Mouse (Mus musculus) intestine, postnatal 0 days (tissue): ENCODE results near the gene Adcy2. TPM values are rescaled to one million over a fixed set of nuclear protein-coding genes. Genes with fewer than 3 reads are reported as not detected.

Experiments
- ATAC-seq: fragments of 200-750 bp; cut with Nextera tagmentation; 2 replicates; pipeline ENCODE4 v1.8.0; 2017; ENCODE audit warnings: mild to moderate bottlenecking, moderate TSS enrichment, moderate library complexity
- H3K27ac ChIP-seq: fragments of 300-500 bp; sonication (generic); 2 replicates; pipeline ENCODE4 v1.5.1; 2014; ENCODE audit warnings: mild to moderate bottlenecking, low read depth, low read length, moderate library complexity
- H3K27me3 ChIP-seq: fragments of 300-500 bp; sonication (generic); replicated peaks from 2 replicates; pipeline ENCODE4 v1.6.1; 2014; ENCODE audit warnings: low read length, mixed read lengths; ENCODE audit not compliant: control insufficient read depth, insufficient read depth
- H3K36me3 ChIP-seq: fragments of 300-500 bp; sonication (generic); 2 replicates; pipeline ENCODE4 v1.6.1; 2014; ENCODE audit warnings: mild to moderate bottlenecking, moderate library complexity; ENCODE audit not compliant: control insufficient read depth, insufficient read depth
- H3K4me1 ChIP-seq: fragments of 300-500 bp; sonication (generic); replicated peaks from 2 replicates; pipeline ENCODE4 v1.6.1; 2014; ENCODE audit warnings: antibody characterized with exemption, low read length, mixed read lengths; ENCODE audit not compliant: control insufficient read depth, insufficient read depth
- H3K4me2 ChIP-seq: fragments of 300-500 bp; sonication (generic); replicated peaks from 2 replicates; pipeline ENCODE4 v1.6.1; 2014; ENCODE audit warnings: low read depth, mild to moderate bottlenecking, moderate library complexity
- H3K4me3 ChIP-seq: fragments of 300-500 bp; sonication (generic); 2 replicates; pipeline ENCODE4 v1.5.1; 2014; ENCODE audit warnings: low read depth, low read length
- H3K9ac ChIP-seq: fragments of 300-500 bp; sonication (generic); 2 replicates; pipeline ENCODE4 v1.6.1; 2014; ENCODE audit warnings: mild to moderate bottlenecking, low read depth, low read length
- H3K9me3 ChIP-seq: fragments of 300-500 bp; sonication (generic); 2 replicates; pipeline ENCODE4 v1.6.1; 2016; ENCODE audit warnings: mixed run types; ENCODE audit not compliant: control insufficient read depth
- CTCF ChIP-seq: sonication (generic); IDR thresholded peaks from 2 replicates; pipeline ENCODE4 v1.5.1; 2016; ENCODE audit warnings: low read depth, mild to moderate bottlenecking, control low read depth, antibody characterized with exemption, moderate library complexity
- WGBS: fragments of 180-500 bp; shearing (Covaris S2); extraction: QIAGEN DNeasy Blood & Tissue Kit; methylation state at CpG from one replicate; pipeline ENCODE4 v1.1.7; 2014; 5-methylcytosine and 5-hydroxymethylcytosine counted together
- polyA plus RNA-seq: library from polyadenylated mRNA; unstranded; fragments of >200 nt; fragmentation: Nextera tagmentation; extraction: Ambion mirVana; gene quantifications from 2 replicates; pipeline ENCODE4 v1.2.1, GENCODE M21; 2015

Gene Adcy2
- polyA plus RNA-seq, 1 experiment from 2014 or later, result 1.2 TPM

DNA sequence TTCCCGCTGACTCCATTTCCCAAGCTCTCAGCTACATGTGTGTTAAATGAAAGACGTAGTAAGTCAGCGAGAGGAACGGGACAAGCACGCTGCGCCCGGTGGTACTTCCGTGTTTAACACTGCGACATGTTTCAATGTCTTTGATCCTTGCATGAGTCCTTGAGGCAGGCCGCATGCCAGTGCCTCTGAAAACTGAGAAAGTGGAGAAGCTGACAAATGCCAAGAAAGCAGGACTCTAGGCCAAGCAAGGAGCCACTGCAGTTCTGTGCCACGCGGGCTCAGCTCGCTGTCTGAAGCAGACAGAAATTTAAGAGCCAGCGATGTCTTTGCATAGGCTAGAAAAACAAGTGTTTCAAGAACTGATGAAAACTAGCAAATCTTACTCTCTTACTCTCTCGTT, 15.3 kb downstream of the Adcy2 start:
- no peaks in the 10 kb centered on the region for H3K27me3 ChIP-seq
- no peaks in the 10 kb centered on the region for H3K36me3 ChIP-seq
- no peak overlapping the region for H3K9ac ChIP-seq
- no peaks in the 10 kb centered on the region; the same call in 1 of the 2 replicates for H3K4me1 ChIP-seq
- H3K27ac ChIP-seq, result no peak overlapping the region
- no peak for ATAC-seq
- H3K9me3 ChIP-seq, result no peaks in the 10 kb centered on the region
- WGBS, result 87% methylated on average over 15 of the region's 15 CpGs
- TF ChIP-seq CTCF, result no peak
- H3K4me3 ChIP-seq, result no peak overlapping the region
- H3K4me2 ChIP-seq, result no peak overlapping the region

- Histone ChIP-seq H3K4me1 (no peaks in the 10 kb centered on the region; the same call in 1 of the 2 replicates), H3K4me3 (no peak overlapping the region), H3K27me3 (no peaks in the 10 kb centered on the region), H3K36me3 (no peaks in the 10 kb centered on the region), H3K27ac (no peak overlapping the region), H3K9ac (no peak overlapping the region), H3K4me2 (no peak overlapping the region), H3K9me3 (no peaks in the 10 kb centered on the region)
- TF ChIP-seq CTCF, result no peak
- WGBS, result 86% methylated on average over 2 of the region's 2 CpGs
- ATAC-seq, result no peak
These were observed 18.3 kb downstream of the Adcy2 start for GRCm38 (mm10) chr13:68981048-68981447.

GRCm38 (mm10) chr13:68973143-68973542, 26.2 kb downstream of the Adcy2 start:
- Histone ChIP-seq H3K27me3 (no peaks in the 10 kb centered on the region), H3K4me2 (no peak overlapping the region), H3K9me3 (no peaks in the 10 kb centered on the region), H3K36me3 (no peaks in the 10 kb centered on the region), H3K4me3 (no peak overlapping the region), H3K4me1 (no peaks in the 10 kb centered on the region), H3K27ac (no peak overlapping the region), H3K9ac (no peak overlapping the region)
- WGBS, result 41% methylated on average over 3 of the region's 3 CpGs
- no peak for ATAC-seq
- no peak for TF ChIP-seq CTCF

DNA sequence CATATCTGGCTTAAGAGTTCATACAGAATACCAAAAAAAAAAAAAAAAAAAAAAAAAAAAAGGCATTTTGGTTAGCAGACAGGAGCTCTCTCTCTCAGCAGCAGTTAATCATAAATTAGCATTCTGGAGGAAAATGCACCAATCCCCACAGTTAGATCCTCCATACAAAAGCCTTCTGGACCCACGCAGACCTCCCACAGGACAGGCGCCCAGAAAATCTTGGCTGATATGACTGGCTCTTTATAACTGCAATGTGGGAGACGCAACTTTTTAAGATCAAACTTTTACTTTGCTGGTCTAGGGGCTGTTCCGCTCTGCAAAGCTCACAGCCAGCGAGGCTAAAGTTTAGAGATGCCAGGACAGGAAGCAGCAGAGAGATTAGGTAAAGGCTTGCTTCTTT, 37.8 kb downstream of the Adcy2 start:
- Histone ChIP-seq H3K4me1 (no peaks in the 10 kb centered on the region), H3K9ac (no peak overlapping the region), H3K27ac (no peak overlapping the region), H3K4me2 (no peak overlapping the region), H3K36me3 (no peaks in the 10 kb centered on the region), H3K27me3 (no peaks in the 10 kb centered on the region), H3K9me3 (no peaks in the 10 kb centered on the region), H3K4me3 (no peak overlapping the region)
- WGBS, result 78% methylated on average over 5 of the region's 5 CpGs
- no peak for TF ChIP-seq CTCF
- no peak for ATAC-seq

DNA sequence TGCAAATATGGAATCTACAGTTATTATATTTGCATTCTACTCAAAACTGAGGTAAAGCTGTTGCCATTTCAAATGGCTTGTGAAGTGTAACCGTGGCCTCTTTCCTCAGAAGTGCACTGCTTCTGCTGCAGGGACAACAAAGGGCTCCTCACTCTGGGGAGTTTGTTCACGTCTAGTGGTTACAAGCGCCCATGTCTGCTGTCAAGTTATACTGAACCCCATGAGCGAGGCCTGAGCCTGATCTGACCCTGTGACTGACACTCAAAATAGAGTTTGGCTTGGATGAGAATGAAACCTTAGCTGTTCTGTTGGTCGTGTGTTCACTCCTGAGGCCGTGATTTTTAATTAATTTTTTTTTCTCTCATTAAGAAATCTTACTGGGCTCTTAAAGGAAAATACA, 38.8 kb downstream of the Adcy2 start:
- TF ChIP-seq CTCF, result no peak
- H3K9me3 ChIP-seq, result no peaks in the 10 kb centered on the region
- H3K4me2 ChIP-seq, result no peak overlapping the region
- no peak overlapping the region for H3K9ac ChIP-seq
- no peaks in the 10 kb centered on the region for H3K36me3 ChIP-seq
- H3K4me3 ChIP-seq, result no peak overlapping the region
- WGBS, result 85% methylated on average over 6 of the region's 6 CpGs
- no peaks in the 10 kb centered on the region for H3K4me1 ChIP-seq
- no peak for ATAC-seq
- H3K27ac ChIP-seq, result no peak overlapping the region
- H3K27me3 ChIP-seq, result no peaks in the 10 kb centered on the region

DNA sequence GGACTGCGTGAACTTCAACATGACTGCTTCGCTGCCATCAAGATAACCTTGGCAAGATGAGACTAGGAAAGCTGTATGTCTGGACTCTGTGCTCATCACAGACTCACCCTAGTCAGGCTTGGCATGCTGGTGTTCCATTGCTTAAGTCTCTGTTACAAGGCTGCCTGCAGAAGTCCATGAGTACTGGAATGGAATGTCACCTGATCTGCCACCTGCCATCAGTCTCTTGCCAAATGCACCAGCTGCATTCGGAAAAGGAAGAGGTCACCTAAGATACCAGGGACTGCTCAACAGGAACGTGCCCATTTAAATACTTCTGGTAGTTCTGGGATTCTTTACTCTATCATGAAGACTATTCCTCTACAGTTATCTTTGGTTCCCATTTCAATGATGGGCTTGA, 39.9 kb downstream of the Adcy2 start:
- ATAC-seq, result no peak
- no peaks in the 10 kb centered on the region for H3K27me3 ChIP-seq
- WGBS, result 87% methylated on average over 4 of the region's 4 CpGs
- H3K36me3 ChIP-seq, result no peaks in the 10 kb centered on the region
- no peak for TF ChIP-seq CTCF
- H3K27ac ChIP-seq, result no peak overlapping the region
- H3K9ac ChIP-seq, result no peak overlapping the region
- no peak overlapping the region for H3K4me3 ChIP-seq
- no peak overlapping the region for H3K4me2 ChIP-seq
- no peaks in the 10 kb centered on the region for H3K9me3 ChIP-seq
- no peaks in the 10 kb centered on the region for H3K4me1 ChIP-seq

DNA sequence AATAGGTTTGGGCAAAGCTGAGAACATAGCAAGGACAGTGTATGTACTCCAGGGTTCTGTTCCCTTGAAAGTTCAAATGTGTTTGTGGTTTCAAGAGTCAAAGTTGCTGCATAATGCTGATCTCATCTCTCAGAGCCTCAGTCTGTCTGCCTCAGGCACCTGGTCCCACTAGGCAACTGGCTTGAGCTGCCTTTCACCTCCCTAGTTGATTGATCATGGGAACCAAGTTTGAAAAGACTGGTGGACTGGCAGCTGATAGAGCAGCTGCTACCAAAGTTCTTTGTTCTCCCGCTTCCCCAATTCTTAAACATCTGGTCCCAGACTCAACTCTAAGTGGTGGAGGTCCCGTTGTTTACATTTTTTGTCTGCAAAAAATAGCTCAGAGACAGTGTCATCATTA, 56.6 kb downstream of the Adcy2 start:
- no peak for ATAC-seq
- 54% methylated on average over 2 of the region's 2 CpGs for WGBS
- no peak overlapping the region for H3K27ac ChIP-seq

More for the DNA sequence above, 56.6 kb downstream of the Adcy2 start:
- Histone ChIP-seq H3K4me3 (no peak overlapping the region), H3K4me2 (no peak overlapping the region), H3K36me3 (no peaks in the 10 kb centered on the region), H3K9me3 (no peaks in the 10 kb centered on the region), H3K4me1 (no peaks in the 10 kb centered on the region), H3K9ac (no peak overlapping the region), H3K27me3 (no peaks in the 10 kb centered on the region)
- TF ChIP-seq CTCF, result no peak
